Mouse (Mus musculus): ENCODE measurements around the gene Tmco4. TPM values are rescaled to one million over a fixed set of nuclear protein-coding genes. Genes with fewer than 3 reads are reported as not detected.

The Tmco4 gene
- polyA plus RNA-seq, 1 experiment from 2014 or later, result 1.1 TPM

- Histone ChIP-seq H3K27me3 (peaks cover 47% of the 10 kb centered on the region), H3K4me2 (replicated peaks) (no peak overlapping the region), H3K4me1 (peaks cover 38% of the 10 kb centered on the region), H3K9ac (no peak overlapping the region), H3K9me3 (replicated peaks) (no peaks in the 10 kb centered on the region), H3K36me3 (no peaks in the 10 kb centered on the region), H3K4me3 (no peak overlapping the region), H3K27ac (no peak overlapping the region)
- ATAC-seq (ENCODE audit: low FRiP score), result no peak
- WGBS, result 47% methylated on average over 2 of the region's 2 CpGs
These were observed 105.6 kb downstream of the Tmco4 start for GRCm38 (mm10) chr4:139078313-139078712.

GRCm38 (mm10) chr4:139078726-139079125 lies 106.0 kb downstream of the Tmco4 start:
- Histone ChIP-seq H3K27me3 (peaks cover 43% of the 10 kb centered on the region), H3K36me3 (no peaks in the 10 kb centered on the region), H3K4me3 (no peak overlapping the region), H3K4me1 (peaks cover 41% of the 10 kb centered on the region), H3K27ac (no peak overlapping the region), H3K9ac (no peak overlapping the region), H3K9me3 (replicated peaks) (no peaks in the 10 kb centered on the region), H3K4me2 (replicated peaks) (no peak overlapping the region)
- WGBS, result 19% methylated on average over 4 of the region's 4 CpGs
- ATAC-seq (ENCODE audit: low FRiP score), result no peak

- Histone ChIP-seq H3K4me1 (peaks cover 38% of the 10 kb centered on the region), H3K9me3 (replicated peaks) (no peaks in the 10 kb centered on the region), H3K27ac (no peak overlapping the region), H3K4me3 (no peak overlapping the region), H3K27me3 (peaks cover 37% of the 10 kb centered on the region), H3K4me2 (replicated peaks) (no peak overlapping the region), H3K36me3 (no peaks in the 10 kb centered on the region), H3K9ac (no peak overlapping the region)
- WGBS, result 73% methylated on average over 11 of the region's 11 CpGs
- no peak for ATAC-seq (ENCODE audit: low FRiP score)
These were observed 106.8 kb downstream of the Tmco4 start for GRCm38 (mm10) chr4:139079439-139079838.

- ATAC-seq (ENCODE audit: low FRiP score), result no peak
- H3K4me3 ChIP-seq, result no peak overlapping the region
- H3K9me3 ChIP-seq (replicated peaks), result no peaks in the 10 kb centered on the region
- H3K36me3 ChIP-seq, result no peaks in the 10 kb centered on the region
- H3K9ac ChIP-seq, result no peak overlapping the region
- no peak overlapping the region for H3K4me2 ChIP-seq (replicated peaks)
- WGBS, result 96% methylated on average over 7 of the region's 7 CpGs
- peaks cover 36% of the 10 kb centered on the region for H3K27me3 ChIP-seq
- no peak overlapping the region for H3K27ac ChIP-seq
- peaks cover 30% of the 10 kb centered on the region for H3K4me1 ChIP-seq
These were observed 107.6 kb downstream of the Tmco4 start for GRCm38 (mm10) chr4:139080259-139080658.

- Histone ChIP-seq H3K9me3 (replicated peaks) (no peaks in the 10 kb centered on the region), H3K36me3 (no peaks in the 10 kb centered on the region), H3K4me1 (peaks cover 25% of the 10 kb centered on the region), H3K4me3 (no peak overlapping the region), H3K4me2 (replicated peaks) (no peak overlapping the region), H3K9ac (no peak overlapping the region), H3K27ac (no peak overlapping the region), H3K27me3 (peaks cover 31% of the 10 kb centered on the region)
- 68% methylated on average over 18 of the region's 18 CpGs for WGBS
- ATAC-seq (ENCODE audit: low FRiP score), result no peak
These were observed 108.7 kb downstream of the Tmco4 start for GRCm38 (mm10) chr4:139081270-139081931.

- no peak overlapping the region for H3K27ac ChIP-seq
- peaks cover 25% of the 10 kb centered on the region for H3K27me3 ChIP-seq
- ATAC-seq (ENCODE audit: low FRiP score), result peak; percentile 76
- no peaks in the 10 kb centered on the region for H3K9me3 ChIP-seq (replicated peaks)
- 30% methylated on average over 12 of the region's 12 CpGs for WGBS
- peak overlapping the region; percentile 13; the same call in 1 of the 2 replicates for H3K9ac ChIP-seq
- H3K4me3 ChIP-seq, result no peak overlapping the region
- H3K36me3 ChIP-seq, result no peaks in the 10 kb centered on the region
- peaks cover 25% of the 10 kb centered on the region for H3K4me1 ChIP-seq
- peak overlapping the region; percentile 34 for H3K4me2 ChIP-seq (replicated peaks)
These were observed 110.3 kb downstream of the Tmco4 start for GRCm38 (mm10) chr4:139082790-139083564.

GRCm38 (mm10) chr4:139085337-139085736 lies 112.6 kb downstream of the Tmco4 start:
- no peak overlapping the region for H3K9ac ChIP-seq
- H3K27ac ChIP-seq, result no peak overlapping the region
- peaks cover 27% of the 10 kb centered on the region for H3K4me1 ChIP-seq
- no peak overlapping the region for H3K4me2 ChIP-seq (replicated peaks)
- no peak overlapping the region for H3K4me3 ChIP-seq
- peaks cover 41% of the 10 kb centered on the region for H3K27me3 ChIP-seq
- H3K9me3 ChIP-seq (replicated peaks), result no peaks in the 10 kb centered on the region
- 75% methylated on average over 11 of the region's 11 CpGs for WGBS
- H3K36me3 ChIP-seq, result no peaks in the 10 kb centered on the region
- ATAC-seq (ENCODE audit: low FRiP score), result no peak

- ATAC-seq (ENCODE audit: low FRiP score), result no peak
- peaks cover 32% of the 10 kb centered on the region for H3K4me1 ChIP-seq
- H3K4me3 ChIP-seq, result no peak overlapping the region
- H3K4me2 ChIP-seq (replicated peaks), result no peak overlapping the region
- H3K27ac ChIP-seq, result no peak overlapping the region
- WGBS, result 18% methylated on average over 5 of the region's 5 CpGs
- H3K36me3 ChIP-seq, result no peaks in the 10 kb centered on the region
- H3K9me3 ChIP-seq (replicated peaks), result no peaks in the 10 kb centered on the region
- H3K9ac ChIP-seq, result peak overlapping the region; percentile 3; the same call in 1 of the 2 replicates
- peaks cover 48% of the 10 kb centered on the region for H3K27me3 ChIP-seq
These were observed 113.3 kb downstream of the Tmco4 start for GRCm38 (mm10) chr4:139086037-139086436.

GRCm38 (mm10) chr4:139086984-139087383 lies 114.3 kb downstream of the Tmco4 start:
- ATAC-seq (ENCODE audit: low FRiP score), result no peak
- H3K9me3 ChIP-seq (replicated peaks), result no peaks in the 10 kb centered on the region
- no peak overlapping the region for H3K9ac ChIP-seq
- WGBS, result 70% methylated on average over 4 of the region's 4 CpGs
- H3K4me3 ChIP-seq, result no peak overlapping the region
- H3K27ac ChIP-seq, result no peak overlapping the region
- no peaks in the 10 kb centered on the region for H3K36me3 ChIP-seq
- H3K4me1 ChIP-seq, result peaks cover 36% of the 10 kb centered on the region
- H3K4me2 ChIP-seq (replicated peaks), result no peak overlapping the region
- peaks cover 58% of the 10 kb centered on the region for H3K27me3 ChIP-seq

- Histone ChIP-seq H3K4me2 (replicated peaks) (no peak overlapping the region), H3K36me3 (no peaks in the 10 kb centered on the region), H3K27ac (no peak overlapping the region; the same call in 1 of the 2 replicates), H3K4me1 (peaks cover 28% of the 10 kb centered on the region), H3K9me3 (replicated peaks) (no peaks in the 10 kb centered on the region), H3K27me3 (peaks cover 79% of the 10 kb centered on the region), H3K9ac (no peak overlapping the region), H3K4me3 (no peak overlapping the region)
- no peak for ATAC-seq (ENCODE audit: low FRiP score)
- WGBS, result 52% methylated on average over 9 of the region's 9 CpGs
These were observed 116.4 kb downstream of the Tmco4 start for GRCm38 (mm10) chr4:139088982-139089671.

GRCm38 (mm10) chr4:139090303-139090940 lies 117.7 kb downstream of the Tmco4 start:
- H3K4me2 ChIP-seq (replicated peaks), result peak overlapping the region; percentile 93
- H3K4me3 ChIP-seq, result peak overlapping the region; percentile 60; the same call in 1 of the 2 replicates

More at GRCm38 (mm10) chr4:139090303-139090940, 117.7 kb downstream of the Tmco4 start:
- 61% methylated on average over 15 of the region's 15 CpGs for whole genome bisulfite sequencing
- no peaks in the 10 kb centered on the region for H3K36me3 ChIP-seq
- H3K9me3 ChIP-seq (replicated peaks), result peaks cover 4% of the 10 kb centered on the region; the same call in 1 of the 2 replicates
- H3K27ac ChIP-seq, result no peak overlapping the region
- 0 out of 2 replicates have a peak overlapping the region, but pooled peaks have one; percentile 23 for H3K9ac ChIP-seq
- no peak for ATAC-seq (ENCODE audit: low FRiP score)
- peaks cover 82% of the 10 kb centered on the region for H3K27me3 ChIP-seq
- peaks cover 30% of the 10 kb centered on the region for H3K4me1 ChIP-seq

Measured in hindbrain, embryonic 12.5 days (tissue).